Mouse (Mus musculus) megakaryocyte progenitor cell, adult 5-6 weeks (primary cell): Measurements from ENCODE around the gene Depdc1b. TPM values are rescaled to one million over a fixed set of nuclear protein-coding genes. Genes with fewer than 3 reads are reported as not detected.

Source experiments
- ATAC-seq: replicated peaks from 2 replicates; pipeline ENCODE4 v1.8.0; 2016; ENCODE audit warnings: mild to moderate bottlenecking, moderate TSS enrichment, inconsistent platforms; ENCODE audit not compliant: poor library complexity
- total RNA-seq, 2 experiments: library from RNA; stranded (forward) in 1 of 2; stranded (reverse) in 1 of 2; fragments of 157-497, 149-512 nt in 1 of 2; fragments of 200-1000 nt in 1 of 2; gene quantifications; 2 replicates each; pipeline versions ENCODE4 v1.2.3 to v1.2.4; 2015 to 2017

Depdc1b gene
- total RNA-seq (2015), result 26.4 and 31.0 TPM in 2 replicates
- 22.0 and 28.8 TPM in 2 replicates for total RNA-seq (2017)

DNA sequence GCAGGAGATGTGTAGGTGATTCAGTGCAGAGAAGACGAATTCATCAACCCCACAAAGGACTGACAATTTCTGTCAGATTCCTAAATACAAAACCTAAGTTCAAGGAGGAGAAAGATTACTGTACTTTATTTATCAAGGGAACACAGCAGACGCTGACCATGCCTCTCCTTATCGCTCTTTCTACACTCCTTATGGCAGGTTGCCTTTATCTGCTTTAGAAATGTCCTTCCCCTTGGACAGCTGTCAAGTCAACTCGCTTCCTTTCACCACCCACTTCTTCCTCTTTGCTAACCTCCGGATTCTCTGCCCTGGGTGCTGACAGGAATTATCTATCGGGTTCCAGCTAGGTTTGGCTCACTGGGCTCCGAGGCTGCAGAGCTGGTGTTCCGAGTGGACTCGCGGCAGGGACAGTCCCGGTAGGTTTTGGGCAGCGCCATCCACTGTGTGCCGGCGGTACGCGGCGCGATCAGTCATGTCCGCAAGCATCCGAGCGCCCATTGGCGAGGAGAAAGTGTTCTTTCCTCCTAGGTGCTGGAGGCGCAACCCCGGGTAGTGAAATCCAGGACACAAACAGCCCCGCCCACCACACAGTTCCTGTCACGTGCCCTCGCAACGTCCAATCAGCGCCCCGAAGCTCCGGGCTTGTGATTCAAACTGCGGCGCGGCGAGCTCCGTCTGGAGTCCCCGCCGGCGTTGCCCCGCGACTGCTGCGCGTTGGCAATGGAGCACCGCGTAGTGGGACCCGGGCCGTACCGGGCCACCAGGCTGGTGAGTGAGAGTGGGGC lies at the start of gene Depdc1b:
Gene Depdc1b, plus strand, starts transcription at position 631 of the 785 bp plus-strand sequence.
- ATAC-seq, result peak; percentile 85

DNA sequence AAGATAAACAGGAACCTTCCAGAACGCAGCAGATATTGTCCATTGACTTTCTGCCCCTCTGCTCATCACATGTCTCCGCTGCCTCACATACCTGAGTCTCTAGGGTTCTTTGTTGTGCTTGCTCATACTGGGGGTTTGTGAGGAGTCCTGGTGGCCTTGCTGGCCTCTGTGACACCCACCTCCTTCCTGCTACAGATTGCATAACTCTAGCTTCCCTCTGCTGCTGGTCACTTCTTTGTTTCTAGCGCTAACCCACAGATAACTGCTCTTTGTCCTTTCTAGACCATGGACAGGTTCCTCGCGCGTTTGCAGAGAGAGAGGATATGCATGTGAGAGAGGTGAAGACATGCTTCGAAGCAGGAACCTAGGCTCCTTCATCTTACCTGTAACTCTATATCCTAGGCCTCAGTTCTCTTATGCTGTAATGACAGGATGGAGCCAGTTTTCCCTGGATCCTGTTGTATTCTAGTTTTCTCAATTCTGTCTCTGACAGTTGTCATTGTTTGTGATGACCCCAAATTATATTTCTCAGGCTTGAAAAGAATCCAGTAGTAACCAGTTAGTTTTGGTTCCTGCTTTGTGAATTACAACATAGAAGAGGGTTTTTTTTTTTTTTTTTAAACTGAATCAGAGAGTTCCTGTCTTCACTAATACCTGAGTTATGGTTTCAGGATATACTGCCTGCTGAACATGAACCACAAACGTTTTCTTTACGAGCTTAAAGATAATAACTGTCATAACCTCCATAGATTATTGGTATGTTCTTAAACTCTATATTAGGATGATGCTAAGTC lies 48.1 kb upstream of the Depdc1b start:
- peak; percentile 94 for ATAC-seq

DNA sequence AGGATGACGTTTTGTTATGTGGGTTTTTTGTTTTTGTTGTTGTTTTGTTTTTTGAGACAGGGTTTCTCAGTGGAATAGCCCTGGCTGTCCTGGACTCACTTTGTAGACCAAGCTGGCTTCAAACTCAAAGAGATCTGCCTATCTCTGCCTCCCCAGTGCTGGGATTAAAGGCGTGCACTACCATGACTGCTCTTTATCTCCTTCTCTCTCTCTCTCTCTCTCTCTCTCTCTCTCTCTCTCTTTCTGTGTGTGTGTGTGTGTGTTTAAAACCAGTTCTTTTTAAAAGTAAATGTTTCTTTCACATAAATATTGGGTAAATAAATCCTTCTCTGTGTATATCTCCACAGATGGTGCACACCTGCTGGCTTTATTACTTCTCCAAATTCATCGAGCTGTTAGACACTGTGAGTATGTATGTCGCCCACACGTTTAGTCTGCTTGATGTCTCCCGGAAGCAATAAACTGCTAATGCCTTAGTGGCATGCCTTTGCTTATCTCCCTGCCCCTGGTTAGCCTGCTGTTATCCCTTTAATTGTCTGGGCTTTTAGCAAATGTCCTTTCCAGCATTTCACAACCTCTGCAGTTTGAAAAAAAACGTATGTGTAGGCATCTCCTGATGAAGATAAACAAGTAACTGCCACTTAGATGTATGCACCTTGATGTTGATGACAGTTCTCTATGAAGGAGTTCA lies 44.5 kb upstream of the Depdc1b start:
- ATAC-seq, result no peak

DNA sequence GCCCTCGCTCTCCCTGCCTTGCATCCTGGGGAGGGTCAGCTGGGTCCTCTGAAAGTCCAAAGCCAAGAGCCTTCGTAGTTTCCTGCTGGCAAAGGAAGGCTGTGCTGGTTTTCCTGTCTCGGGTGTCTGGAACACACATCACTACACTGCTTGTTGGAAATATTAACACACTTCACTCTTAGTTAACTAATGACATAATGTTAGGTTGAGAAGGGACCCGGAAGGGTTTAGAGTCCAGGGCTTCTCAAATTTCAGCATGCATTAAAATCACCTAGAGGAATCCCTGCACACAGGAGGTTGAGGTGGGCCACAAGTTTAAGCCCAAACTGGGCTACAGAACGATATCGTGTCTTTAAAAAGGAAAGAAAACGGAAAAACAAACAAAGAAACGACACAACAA lies 43.8 kb upstream of the Depdc1b start:
- no peak for ATAC-seq

DNA sequence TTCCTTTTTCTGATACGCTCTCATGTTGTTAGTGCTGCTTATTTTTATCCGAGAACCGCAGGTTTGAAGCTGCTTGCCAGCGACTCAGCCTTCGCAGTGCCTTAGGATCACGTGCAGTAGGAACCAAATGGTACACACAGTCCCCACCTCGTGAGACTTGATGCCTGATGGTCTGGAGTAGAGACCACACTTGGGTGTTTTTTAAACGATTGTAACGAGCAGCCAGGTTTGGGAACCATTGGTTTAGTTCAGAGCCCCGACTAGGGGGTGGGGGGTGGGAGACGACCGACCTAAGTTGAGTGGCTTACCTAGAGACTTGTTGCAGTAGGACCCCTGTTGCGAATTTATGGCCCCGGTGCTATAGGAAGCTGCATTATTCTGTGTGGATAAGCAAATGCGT lies 43.1 kb upstream of the Depdc1b start:
- ATAC-seq, result no peak

DNA sequence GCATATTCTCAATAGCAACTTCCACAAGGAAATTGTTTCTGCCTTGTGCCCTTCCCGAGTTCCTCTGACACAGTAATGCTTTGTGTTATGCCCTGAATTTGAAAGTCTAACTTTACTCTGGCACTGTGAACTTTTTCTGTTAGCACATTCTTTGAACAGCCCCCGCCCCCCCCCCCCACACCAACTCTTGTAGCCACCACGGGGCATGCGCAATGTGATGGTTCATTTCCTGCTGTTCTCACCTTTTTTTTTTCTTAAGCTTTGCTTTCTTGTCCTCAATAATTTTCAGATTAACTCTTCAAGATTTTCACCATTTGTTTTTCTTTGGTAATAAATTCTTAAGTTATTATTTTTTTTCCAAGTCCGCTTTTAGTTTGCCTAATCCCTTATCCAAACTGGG lies 42.7 kb upstream of the Depdc1b start:
- no peak for ATAC-seq

DNA sequence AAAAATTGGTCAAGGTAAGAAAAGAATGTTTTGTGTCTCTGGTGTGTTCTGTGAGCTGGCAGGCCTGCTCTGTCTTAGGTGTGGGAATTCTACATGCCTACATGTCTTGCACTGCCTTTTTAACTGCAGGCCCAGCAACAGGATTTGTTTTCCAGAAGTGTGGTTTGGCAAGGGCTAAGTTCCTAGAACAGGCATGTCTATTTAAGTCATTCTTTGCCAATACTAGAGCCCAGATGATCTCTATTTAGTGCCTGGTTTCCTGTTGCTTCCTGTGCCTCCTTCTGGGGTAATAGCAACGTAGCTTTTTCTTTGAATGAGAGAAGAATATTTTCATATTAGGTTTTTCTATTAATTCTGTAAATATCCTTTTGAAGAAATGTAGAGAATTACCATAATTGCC lies 39.6 kb upstream of the Depdc1b start:
- ATAC-seq, result peak; percentile 75

DNA sequence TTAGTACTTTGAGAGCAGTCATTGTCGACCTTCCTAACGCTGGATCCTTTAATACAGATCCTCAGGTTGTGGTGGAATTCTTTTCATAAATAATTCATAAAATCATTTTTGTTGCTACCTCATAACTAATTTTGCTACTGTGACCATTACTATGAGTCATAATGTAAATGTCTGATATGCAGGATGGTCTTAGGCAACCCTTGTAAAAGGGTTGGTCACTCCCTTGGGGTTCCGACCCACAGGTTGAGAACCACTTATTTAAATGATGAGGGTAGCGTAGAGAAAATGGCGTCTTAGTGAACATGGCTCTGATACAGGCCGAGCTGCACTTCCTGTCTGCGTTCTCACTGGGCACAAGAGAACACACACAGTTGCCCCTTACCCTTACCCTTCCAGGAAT lies 38.8 kb upstream of the Depdc1b start:
- ATAC-seq, result no peak

DNA sequence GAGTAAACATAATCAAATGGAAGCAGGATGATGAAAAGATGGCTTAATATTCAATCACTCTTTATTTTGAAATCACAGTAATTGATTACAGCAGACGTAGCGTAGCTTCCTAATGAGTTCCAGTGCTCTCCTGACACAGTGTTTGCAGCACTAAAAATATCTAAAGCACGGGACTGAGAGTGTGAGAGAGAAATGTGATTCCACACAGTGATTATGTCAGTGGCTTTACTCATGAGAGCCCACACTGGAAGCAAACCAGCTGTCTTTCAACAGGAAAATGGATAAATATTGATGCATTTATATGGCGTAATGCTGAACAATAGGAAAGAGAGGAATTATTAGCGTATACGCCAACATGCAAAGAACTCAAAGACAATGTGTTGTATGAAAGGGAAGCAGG lies 37.5 kb upstream of the Depdc1b start:
- no peak for ATAC-seq

DNA sequence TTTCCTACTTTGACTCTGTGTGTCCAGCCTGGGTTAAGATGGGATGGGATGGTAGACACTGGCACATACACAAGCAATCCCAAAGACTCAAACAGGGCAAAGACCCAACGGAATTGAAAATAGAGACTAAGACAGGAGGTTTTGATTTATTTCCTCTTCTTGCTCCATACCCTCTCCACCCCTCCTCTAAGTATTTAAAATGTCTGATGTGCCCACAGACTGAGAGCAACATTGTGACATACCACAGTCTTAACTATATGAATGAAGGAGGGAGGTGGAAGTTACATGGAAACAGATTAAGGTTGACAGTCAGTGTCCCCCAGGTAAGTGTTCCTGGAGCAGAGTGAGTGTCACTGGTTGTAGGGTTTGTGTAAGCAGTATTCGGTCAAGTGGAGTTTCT lies 31.8 kb upstream of the Depdc1b start:
- peak; percentile 72 for ATAC-seq

DNA sequence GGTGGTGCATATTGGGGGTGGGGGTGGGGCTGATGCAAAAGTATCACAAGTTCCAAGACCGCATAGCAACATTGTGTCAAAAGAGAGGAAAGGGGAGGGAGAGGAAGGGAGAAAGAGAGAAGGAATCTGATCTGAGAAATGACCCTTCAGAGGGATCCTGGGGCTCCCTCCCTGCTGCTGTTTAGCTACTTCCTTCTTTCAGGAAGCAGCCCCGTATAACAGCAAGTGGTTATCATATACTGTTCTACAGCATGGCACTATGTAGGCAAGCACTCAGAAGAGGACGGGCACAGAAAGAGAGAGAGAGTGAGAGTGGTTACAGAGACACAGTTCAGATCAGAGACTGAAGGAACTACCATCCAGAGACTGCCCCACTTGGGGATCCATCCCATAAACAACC lies 28.2 kb upstream of the Depdc1b start:
- ATAC-seq, result peak; percentile 56

DNA sequence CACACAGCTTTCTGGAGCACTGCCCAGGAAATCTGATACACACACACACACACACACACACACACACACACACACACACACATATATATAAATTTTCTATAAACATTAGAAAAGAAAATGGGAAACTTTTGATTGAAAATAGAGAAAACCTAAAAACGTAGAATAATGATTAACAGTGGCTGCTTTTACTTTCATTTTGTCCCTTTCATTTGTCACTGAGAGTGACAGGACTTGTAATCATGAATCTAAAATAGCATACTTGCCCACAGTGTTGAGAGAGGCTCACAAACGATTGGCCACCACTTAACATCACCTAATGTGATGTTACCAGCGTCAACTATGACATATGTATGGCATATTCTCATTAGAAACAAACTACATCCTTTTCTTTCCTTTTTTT lies 26.7 kb upstream of the Depdc1b start:
- ATAC-seq, result 0 out of 2 replicates have a peak, but pooled peaks have one; percentile 26

DNA sequence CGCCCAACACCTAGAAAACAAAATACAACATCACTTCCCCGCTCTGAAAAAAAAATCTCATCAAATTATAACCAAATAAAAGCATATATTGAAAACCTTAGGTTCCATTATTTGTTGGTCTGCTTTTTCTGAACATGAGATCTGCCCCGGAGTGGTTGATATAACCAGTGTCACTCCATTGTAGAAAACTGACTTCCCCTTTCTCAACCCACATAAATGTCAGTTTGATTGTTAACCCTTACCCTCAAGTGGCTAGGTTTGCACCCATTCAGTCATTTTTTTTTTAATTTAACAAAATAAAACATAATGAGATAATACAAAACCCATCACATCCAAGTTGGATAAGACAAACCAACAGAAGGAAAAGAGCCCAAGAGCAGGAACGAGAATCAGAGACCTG lies 25.8 kb upstream of the Depdc1b start:
- peak; percentile 64 for ATAC-seq

DNA sequence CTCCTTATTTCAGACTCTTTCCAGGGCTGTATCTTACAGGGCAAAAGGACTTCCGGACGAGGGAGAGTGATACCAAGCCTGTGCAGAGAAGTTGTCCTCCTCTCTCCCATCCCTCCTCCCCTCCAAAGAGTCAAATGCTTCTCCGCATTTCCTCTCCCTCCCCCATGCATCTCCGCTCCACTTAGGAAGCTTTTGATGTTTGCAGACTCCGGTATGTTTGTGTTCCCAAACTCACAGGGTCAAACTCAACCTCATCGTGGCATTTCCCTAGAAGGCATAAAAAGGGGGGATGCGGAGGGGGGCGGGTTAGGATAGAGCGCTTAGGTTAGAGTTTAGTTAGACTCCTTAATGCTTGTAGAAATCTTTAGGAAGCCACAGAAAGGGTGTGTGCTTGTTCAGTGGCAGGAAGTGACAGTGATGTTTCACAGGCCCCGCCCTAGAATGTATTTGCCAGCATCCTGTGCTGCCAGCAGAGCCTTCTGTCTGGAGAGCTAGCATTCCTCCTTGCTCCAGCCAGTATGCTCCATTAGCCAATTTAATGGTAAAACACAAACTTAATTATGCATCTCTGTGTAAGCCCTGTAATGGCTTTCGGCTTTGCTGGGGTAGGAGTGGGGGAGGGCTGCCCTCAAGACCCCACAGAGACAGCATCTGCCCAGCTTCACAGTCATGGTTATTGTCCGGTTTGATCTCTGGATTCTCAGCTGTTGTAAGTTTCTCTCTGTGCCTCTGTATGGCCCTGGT lies 18.6 kb upstream of the Depdc1b start:
- ATAC-seq, result peak; percentile 91

DNA sequence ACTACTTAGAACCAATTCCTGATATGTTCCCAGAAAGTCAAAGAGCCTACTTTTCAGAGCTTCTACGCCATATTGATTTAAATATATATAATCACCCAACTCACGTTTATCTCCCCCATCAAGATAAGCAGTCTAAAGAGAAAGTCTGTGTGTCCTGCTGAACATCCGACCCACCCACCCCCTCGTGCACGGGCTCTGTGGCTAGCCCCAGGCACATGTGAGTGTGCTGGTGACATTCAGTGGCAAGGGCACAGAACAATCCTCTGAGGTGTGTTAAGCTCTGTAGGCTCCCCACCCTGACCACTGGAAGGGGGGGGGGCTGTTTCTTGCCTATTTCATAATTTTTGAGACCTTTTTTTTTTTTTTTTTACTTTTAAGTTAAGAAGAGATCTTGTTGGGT lies 17.9 kb upstream of the Depdc1b start:
- no peak for ATAC-seq

DNA sequence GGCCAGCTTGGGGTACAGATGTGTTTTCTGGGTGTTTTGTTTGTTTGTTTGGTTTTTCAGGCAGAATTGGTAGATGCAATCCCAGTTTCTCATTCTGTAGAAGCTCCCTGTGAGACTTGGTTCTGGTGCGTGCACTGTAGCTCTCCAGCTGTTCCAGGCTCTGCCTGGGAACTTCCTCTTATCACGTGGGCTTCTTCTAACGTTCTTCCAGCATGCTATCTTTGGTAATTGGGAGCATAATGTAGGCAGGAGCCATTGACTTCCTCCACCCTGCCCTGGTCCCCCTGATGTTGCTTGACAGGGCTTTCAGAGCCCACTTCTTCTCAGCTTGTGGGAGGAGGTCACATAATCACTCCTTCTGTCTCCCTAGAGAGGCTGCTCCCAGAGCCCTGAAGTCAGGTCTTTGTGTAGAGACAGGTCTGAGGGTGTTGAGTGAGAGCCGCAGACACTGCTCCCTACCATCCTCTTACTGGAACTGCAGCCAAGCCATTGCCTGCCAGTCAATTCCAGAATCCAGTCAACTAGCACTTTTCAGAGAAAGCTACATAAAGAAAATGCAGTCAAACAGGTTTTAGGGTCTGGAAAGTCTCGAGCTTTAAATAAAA lies 15.7 kb upstream of the Depdc1b start:
- ATAC-seq, result peak; percentile 47

DNA sequence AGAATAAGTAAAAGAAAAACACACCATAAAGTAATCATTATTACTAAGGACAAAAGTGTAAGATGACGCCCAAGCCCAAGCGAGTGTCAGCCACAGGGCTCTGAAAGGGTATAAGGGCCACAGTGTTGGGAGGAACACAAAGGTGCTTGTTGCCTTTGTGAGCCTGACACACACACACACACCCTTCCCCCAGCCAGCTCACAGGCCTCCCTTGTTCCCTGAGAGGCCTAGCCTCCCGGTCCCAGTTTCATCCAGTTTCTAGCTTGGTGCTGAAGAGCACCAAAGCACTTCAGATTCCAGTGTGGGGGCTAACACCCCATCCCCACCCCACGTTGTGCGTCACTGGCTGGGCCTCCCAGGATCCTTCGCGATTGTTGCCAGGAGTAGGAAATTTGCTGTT lies 14.7 kb upstream of the Depdc1b start:
- ATAC-seq, result no peak

DNA sequence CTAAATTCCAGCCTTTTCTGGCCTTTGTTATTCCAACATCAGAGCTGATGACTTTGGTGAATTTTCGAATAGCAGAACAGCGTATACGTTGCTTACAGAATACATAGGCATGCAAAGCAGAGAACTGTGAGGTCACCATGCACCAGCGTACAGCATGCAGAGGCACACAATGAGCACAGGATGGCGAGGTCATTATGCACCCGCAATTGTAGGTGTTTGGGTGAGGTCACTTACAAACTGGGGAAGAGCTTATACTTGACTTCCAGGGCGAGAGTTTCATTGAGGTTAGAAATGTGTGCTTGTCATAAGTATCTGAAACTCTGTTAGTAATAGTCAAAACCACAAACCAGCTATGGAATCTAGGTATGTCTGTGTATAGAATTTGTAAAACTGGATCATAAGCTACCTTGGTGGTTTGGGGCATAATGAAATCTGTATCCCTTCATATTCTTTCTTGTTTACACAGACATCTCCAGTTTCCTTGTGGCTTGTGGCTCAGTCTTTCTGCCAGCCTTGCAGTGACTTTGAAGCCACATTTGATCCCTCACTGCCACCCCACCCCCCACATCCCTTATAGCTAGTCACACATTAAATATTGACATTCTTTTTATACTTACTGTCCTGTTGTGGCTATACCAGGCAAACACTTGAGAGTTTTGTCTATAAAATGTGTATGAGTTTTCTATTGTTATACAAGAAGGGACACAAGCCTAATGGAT lies 13.0 kb upstream of the Depdc1b start:
- no peak for ATAC-seq

DNA sequence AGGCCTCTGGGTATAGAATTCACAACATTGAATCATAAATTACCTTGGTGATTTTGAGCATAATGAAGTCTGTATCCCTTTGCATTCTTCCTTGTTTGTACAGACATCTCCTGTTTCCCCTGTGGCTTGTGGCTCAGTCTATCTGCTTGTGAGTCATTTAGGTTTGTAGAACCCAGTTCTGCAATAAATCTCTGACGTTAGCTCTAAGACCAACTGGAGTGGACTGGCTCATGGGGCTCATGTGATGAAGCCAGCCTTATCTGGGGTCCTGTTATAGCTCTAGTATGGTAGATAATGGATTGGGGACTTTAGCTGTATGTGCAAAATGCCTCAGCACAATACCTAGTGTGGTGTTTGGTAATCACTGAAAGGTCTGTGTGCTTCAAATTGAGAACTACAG lies 12.3 kb upstream of the Depdc1b start:
- ATAC-seq, result peak; percentile 42

DNA sequence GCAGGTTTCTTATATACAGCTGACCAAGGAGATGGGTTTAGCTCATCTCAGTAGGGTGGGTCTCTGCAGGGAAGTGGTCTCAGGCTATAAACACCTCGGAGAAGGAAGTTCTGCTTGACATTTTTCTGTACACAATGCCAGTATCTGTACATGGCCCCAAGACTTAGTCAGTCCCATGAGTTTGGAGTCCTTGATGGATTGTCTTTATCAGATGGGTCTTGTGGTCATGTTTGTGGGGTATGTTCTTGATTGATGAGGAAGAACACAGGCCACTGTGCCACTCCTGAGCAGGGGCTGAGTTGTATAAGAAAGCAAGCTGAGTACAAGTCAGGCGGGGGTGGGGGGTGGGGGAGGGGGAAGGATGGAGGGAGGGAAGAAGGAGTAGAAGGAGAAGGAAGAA lies 11.5 kb upstream of the Depdc1b start:
- ATAC-seq, result peak; percentile 22
